Mouse (Mus musculus): ENCODE results near the gene Daxx. TPM values are rescaled to one million over a fixed set of nuclear protein-coding genes. Genes with fewer than 3 reads are reported as not detected.

Daxx gene
- polyA plus RNA-seq, 1 experiment from 2014 or later = 90.8 TPM

DNA sequence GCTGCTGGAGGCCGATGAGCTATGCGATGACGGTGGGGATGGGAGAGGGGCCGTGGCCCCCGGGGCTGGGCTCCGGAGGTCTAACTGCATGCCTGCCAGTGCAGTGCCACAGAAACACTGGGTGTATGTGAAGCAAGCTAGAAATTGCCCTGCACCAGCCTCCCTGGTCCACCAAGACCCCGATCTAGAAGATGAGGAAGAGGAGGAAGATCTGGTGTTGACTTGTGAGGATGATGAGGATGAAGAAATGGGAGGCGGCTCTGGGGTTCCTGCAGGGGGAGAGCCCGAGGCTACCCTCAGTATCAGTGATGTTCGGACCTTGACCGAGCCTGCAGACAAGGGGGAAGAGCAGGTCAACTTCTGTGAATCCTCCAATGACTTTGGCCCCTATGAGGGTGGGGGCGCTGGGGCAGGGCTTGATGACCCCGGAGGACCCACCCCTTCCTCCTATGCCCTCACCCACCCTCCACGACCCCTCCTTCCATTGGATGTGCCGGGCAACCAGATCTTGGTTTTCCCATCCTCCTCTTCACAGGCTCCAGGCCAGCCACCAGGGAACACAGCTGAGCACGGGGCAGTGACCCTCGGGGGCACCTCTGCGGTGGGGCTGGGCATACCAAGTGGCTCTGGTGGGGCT, 8.6 kb downstream of the Daxx start:
- H3K4me3 ChIP-seq = peak overlapping the region; percentile 76
- peaks cover 72% of the 10 kb centered on the region for H3K4me1 ChIP-seq

DNA sequence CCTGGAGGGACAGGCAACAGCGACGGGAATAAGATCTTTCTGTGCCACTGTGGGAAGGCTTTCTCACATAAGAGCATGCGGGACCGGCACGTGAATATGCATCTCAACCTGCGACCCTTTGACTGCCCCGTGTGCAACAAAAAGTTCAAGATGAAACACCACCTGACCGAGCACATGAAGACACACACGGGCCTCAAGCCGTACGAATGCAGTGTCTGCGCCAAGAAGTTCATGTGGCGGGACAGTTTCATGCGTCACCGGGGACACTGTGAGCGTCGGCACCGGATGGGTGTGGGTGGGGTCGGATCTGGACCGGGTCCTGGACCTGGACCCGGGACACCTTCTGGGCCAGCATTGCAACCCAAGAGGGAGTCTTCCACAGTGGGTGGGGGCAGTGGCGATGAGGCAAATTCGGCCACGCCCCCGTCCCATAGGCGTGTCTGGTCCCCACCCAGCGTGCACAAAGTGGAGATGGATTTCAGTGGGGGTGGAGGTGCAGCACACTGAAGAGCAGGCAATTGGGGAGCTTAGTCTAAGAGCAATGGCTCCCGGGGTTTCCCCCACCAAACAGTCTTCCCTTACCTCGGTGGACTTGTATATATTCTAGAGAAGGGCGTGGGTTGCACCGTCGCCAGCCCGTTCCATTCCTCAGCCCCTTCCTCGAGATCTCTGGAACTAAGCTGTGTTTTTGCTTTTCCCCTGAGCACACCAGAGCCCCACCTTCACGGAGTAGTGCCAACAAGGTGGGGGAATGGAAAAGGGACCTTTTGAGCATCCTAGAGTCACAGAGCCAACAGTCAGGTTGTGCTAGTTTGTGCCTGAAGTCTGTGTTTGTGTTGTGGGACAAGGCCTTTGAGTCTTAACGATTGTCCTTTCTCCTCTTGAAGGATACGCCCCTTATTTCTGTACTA, 9.3 kb downstream of the Daxx start:
- Histone ChIP-seq H3K9me3 (no peaks in the 10 kb centered on the region; the same call in 1 of the 2 replicates), H3K27ac (no peak overlapping the region), H3K36me3 (replicated peaks) (peaks cover 36% of the 10 kb centered on the region), H3K4me3 (peak overlapping the region; percentile 76), H3K27me3 (ENCODE audit: poor library complexity, severe bottlenecking) (peaks cover 15% of the 10 kb centered on the region), H3K4me1 (peaks cover 71% of the 10 kb centered on the region)
- no peak for DNase-seq (ENCODE audit: extremely low spot score, low spot score)
- WGBS = 59% methylated on average over 37 of the region's 37 CpGs

More for the DNA sequence above, 8.6 kb downstream of the Daxx start:
- DNase-seq (ENCODE audit: extremely low spot score, low spot score) = no peak
- no peak overlapping the region for H3K27ac ChIP-seq
- H3K27me3 ChIP-seq (ENCODE audit: poor library complexity, severe bottlenecking) = peaks cover 15% of the 10 kb centered on the region
- peaks cover 44% of the 10 kb centered on the region for H3K36me3 ChIP-seq (replicated peaks)
- 84% methylated on average over 18 of the region's 18 CpGs for WGBS
- no peaks in the 10 kb centered on the region; the same call in 1 of the 2 replicates for H3K9me3 ChIP-seq

DNA sequence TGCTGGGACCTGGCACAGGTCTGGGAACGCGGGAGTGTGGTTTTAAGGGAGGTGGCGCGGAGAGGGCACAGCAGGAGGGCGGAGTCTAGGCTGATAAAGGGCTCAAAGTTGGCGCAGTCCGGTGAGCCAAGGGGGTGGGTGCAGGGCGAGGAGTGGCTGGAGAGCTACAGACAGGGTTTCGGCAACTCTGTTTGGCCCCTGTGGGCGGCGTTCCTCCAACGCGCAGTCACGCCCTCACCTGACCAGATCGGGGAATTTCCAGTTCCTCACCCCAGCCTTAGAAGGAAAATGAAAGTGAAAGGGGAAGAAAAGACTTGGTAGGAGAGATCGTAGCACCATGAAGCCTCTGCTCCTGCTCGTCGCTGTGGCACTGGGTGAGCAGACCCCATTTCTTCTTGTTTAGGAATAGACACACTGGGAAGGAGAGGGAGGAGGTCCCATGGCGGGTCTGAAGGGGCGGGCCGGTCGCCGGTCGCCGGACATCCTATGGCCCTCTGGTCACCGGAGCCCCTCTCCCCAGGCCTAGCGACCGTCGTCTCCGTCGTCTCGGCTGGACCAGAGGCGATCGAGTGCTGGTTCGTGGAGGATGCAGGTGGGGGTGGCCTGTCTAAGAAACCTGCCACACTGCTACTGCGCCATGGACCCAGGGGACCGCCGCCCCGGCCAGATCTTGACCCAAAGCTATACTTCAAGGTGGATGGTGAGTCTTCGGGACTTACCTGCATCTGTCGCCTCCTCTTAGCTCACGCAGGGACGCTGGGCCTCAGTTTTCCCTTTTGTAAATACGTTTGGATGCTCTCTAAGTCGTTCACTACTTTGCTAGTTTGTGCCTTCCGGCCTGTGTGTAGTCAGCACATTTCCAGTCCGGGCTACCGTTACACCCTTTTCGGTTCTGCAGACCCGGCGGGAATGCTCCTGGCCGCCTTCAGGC, 10.4 kb downstream of the Daxx start:
- peak; percentile 44 for DNase-seq (ENCODE audit: extremely low spot score, low spot score)
- under 1% methylated on average over 52 of the region's 52 CpGs for WGBS
- H3K27me3 ChIP-seq (ENCODE audit: poor library complexity, severe bottlenecking) = peaks cover 15% of the 10 kb centered on the region
- H3K4me3 ChIP-seq = peak overlapping the region; percentile 76
- H3K36me3 ChIP-seq (replicated peaks) = peaks cover 25% of the 10 kb centered on the region
- peaks cover 62% of the 10 kb centered on the region for H3K4me1 ChIP-seq
- H3K9me3 ChIP-seq = no peaks in the 10 kb centered on the region; the same call in 1 of the 2 replicates
- H3K27ac ChIP-seq = peak overlapping the region; percentile 83

DNA sequence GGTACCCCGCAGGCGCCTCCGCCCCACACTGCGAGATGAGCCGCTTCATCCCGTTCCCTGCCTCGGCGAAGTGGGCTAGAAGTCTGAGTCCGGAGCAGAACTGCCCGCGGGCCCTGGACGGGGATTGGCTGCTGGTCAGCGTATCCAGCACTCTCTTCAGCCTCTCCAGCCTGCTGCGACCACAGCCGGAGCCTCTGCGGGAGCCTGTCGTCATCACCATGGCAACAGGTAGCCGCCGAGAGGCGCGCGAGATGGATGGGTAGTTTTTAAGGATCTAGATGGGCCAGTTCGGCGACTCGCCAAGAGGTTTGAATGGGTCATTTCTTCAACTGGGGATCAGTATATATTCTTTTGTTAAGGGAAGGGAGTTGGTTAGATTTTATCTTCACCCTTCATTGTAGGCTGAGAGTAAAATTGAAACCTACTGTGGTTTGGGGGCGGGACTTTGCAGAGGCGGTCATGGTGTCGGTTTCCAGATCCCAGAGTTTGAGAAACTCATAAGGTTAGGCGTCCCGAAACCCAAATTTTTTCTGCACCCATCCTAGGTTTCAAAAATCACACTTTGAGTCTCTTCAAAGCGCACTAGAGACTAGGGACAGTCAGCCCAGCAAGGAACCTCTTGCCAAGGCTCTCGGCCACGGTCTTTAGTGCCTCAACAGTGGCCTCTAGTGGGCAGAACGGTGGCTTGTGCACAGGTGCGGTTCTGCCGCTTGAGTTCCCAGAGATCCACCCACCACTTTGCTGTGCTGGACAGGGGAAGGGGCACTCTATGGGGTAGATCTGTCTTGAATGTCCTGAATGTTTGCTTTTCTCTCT, 11.3 kb downstream of the Daxx start:
- WGBS = under 1% methylated on average over 36 of the region's 36 CpGs
- Histone ChIP-seq H3K27ac (peak overlapping the region; percentile 83), H3K4me1 (peaks cover 55% of the 10 kb centered on the region)

DNA sequence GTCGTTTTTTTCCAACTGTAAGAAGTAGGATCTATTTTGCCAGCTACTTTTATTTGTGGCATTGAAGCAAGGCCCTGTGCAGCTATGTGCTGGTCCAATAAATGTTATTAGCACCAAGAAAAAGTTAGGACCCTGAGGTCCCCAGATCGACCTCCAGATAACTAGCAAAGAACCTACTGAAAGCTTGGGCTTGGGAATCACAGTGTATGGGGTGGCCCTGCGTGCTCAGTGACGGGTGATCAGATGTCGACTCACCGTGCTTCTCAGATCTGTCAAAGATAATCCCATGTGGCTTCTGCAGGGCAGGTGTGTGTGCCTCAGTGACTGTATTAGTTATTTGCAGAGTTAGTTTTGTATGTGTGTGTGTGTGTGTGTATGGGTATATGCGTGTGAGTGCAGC, 12.1 kb downstream of the Daxx start:
- Histone ChIP-seq H3K4me1 (peaks cover 52% of the 10 kb centered on the region), H3K27ac (no peak overlapping the region), H3K36me3 (replicated peaks) (peaks cover 35% of the 10 kb centered on the region), H3K4me3 (peak overlapping the region; percentile 76; the same call in 1 of the 2 replicates), H3K9me3 (no peaks in the 10 kb centered on the region; the same call in 1 of the 2 replicates), H3K27me3 (ENCODE audit: poor library complexity, severe bottlenecking) (peaks cover 15% of the 10 kb centered on the region)
- 89% methylated on average over 7 of the region's 7 CpGs for WGBS
- no peak for DNase-seq (ENCODE audit: extremely low spot score, low spot score)

More for the DNA sequence above, 11.3 kb downstream of the Daxx start:
- peaks cover 26% of the 10 kb centered on the region for H3K36me3 ChIP-seq (replicated peaks)
- DNase-seq (ENCODE audit: extremely low spot score, low spot score) = peak; percentile 85
- no peaks in the 10 kb centered on the region; the same call in 1 of the 2 replicates for H3K9me3 ChIP-seq
- peaks cover 15% of the 10 kb centered on the region for H3K27me3 ChIP-seq (ENCODE audit: poor library complexity, severe bottlenecking)
- peak overlapping the region; percentile 76 for H3K4me3 ChIP-seq

DNA sequence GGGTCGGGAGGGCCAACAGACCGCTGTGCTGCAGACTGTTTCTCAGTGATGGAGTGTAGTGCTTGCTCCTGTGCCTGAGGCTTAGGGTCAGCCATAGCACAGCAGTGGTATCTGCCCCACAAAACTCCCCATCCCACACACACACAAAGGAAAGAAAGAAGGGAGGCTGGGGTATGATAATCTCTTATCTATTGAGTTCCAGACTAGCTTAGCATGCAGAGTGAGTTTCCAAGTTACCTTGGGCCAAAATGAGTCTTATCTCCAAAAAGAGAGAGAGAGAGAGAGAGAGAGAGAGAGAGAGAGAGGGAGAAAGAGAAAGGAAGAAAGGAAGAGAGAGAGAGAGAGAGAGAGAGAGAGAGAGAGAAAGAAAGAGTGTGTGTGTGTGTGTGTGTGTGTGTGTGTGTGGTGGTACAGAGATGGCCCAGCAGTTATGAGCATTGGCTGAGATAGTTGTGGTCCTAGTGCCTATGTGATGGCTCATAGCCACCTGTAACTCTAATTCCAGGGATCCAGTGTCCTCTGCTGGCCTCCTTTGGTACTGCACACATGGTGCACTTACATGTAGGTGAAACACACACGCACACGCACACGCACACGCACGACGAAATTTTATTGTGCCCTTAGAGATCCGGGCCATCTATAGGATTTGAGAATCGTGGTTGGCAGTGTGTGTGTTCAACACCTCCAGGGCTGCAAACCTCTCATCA, 15.5 kb downstream of the Daxx start:
- H3K4me1 ChIP-seq = peaks cover 37% of the 10 kb centered on the region
- H3K4me3 ChIP-seq = peak overlapping the region; percentile 0; the same call in 1 of the 2 replicates
- no peaks in the 10 kb centered on the region for H3K9me3 ChIP-seq
- no peak for DNase-seq (ENCODE audit: extremely low spot score, low spot score)
- no peak overlapping the region for H3K27ac ChIP-seq
- 85% methylated on average over 10 of the region's 10 CpGs for WGBS
- H3K36me3 ChIP-seq (replicated peaks) = peaks cover 28% of the 10 kb centered on the region
- no peaks in the 10 kb centered on the region for H3K27me3 ChIP-seq (ENCODE audit: poor library complexity, severe bottlenecking)

DNA sequence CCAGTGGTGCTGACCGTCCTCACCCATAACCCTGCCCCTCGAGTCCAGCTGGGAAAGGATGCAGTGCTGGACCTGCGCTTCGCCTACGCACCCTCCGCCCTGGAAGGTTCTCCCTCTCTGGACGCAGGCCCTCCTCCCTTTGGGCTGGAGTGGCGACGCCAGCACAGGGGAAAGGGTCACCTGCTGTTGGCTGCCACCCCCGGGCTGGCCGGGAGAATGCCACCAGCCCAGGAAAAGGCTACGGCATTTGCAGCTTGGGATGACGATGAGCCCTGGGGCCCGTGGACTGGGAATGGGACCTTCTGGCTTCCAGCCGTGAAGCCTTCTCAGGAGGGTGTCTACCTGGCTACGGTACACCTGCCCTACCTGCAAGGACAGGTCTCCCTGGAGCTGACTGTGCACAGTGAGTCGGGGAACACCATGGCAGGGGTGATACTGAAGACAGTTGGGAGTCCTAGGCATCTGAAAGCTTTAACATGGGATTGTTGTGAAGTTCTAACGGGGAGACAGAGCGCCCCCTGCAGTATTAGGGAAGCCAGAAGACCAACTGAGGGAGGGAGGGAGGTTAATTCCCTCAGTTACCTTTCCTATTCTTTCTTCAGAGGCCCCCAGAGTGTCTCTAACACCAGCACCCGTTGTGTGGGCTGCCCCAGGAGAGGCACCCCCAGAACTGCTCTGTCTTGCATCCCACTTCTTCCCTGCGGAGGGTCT, 16.3 kb downstream of the Daxx start:
- 82% methylated on average over 21 of the region's 21 CpGs for WGBS
- H3K27me3 ChIP-seq (ENCODE audit: poor library complexity, severe bottlenecking) = no peaks in the 10 kb centered on the region
- H3K36me3 ChIP-seq (replicated peaks) = peaks cover 28% of the 10 kb centered on the region
- H3K4me3 ChIP-seq = peak overlapping the region; percentile 14; the same call in 1 of the 2 replicates
- H3K4me1 ChIP-seq = peaks cover 35% of the 10 kb centered on the region
- H3K9me3 ChIP-seq = no peaks in the 10 kb centered on the region
- H3K27ac ChIP-seq = no peak overlapping the region
- no peak for DNase-seq (ENCODE audit: extremely low spot score, low spot score)

DNA sequence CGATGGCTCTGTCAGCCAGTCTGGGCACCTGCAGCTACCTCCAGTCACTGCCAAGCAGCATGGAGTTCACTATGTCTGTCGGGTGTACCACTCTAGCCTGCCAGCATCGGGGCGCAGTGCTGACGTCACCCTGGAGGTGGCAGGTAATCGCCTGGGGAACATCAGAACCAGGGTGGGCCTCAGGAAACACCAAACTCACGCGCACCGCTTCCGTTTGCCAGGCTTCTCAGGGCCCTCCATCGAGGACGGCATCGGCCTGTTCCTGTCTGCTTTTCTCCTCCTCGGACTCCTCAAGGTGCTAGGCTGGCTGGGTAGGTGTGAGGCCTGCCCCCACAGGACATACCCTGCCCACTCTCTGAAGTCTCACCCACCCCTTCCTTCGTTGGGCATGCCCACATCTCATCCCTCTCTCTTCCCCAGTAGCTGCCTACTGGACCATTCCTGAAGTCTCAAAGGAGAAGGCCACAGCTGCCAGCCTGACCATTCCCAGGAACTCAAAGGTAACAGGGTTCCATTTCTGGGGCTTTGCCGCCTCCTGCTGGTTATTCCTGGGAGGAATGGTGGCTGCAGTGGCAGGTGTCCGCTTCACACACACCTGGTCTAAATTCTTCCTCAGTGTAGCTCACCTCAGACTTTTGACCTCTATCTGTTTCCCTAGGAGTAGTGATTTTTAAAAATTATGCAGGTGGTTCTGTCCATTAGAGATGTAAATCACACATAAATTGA, 17.2 kb downstream of the Daxx start:
- Histone ChIP-seq H3K9me3 (no peaks in the 10 kb centered on the region), H3K27ac (no peak overlapping the region), H3K36me3 (replicated peaks) (peaks cover 28% of the 10 kb centered on the region), H3K27me3 (ENCODE audit: poor library complexity, severe bottlenecking) (peaks cover 3% of the 10 kb centered on the region; the same call in 1 of the 2 replicates), H3K4me1 (peaks cover 37% of the 10 kb centered on the region), H3K4me3 (peak overlapping the region; percentile 14; the same call in 1 of the 2 replicates)
- no peak for DNase-seq (ENCODE audit: extremely low spot score, low spot score)
- 73% methylated on average over 17 of the region's 17 CpGs for WGBS

DNA sequence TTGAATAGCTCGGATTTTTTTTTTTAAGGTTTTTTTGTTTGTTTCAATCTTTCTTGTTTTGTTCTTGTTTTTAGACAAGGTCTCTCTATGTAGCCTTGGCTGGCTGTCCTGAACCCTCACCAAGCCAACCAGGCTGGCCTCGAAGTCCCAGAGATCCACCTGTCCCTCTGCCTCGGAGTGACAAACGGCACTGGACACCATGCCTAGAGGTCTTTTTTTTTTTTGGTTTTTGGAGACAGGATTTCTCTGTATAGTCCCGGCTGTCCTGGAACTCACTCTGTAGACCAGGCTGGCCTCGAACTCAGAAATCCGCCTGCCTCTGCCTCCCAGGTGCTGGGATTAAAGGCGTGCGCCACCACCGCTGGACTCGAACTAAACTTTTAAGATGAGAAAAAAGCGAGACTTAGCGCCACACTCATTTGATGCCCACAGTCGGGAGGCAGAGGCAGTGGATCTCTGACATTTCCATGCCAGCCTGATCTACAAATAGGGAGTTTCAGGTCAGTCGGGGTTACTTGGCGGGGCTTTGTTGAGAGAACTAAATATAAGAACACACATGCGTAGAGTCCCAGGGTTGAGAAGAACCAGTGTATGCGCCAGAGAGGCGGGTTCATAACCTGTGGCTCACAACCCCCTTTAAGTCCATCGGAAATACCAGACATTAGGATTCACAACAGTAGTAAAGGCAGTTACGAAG, 19.2 kb downstream of the Daxx start:
- WGBS = 68% methylated on average over 21 of the region's 21 CpGs
- H3K9me3 ChIP-seq = no peaks in the 10 kb centered on the region
- peaks cover 51% of the 10 kb centered on the region for H3K4me1 ChIP-seq
- peak overlapping the region; percentile 92 for H3K27ac ChIP-seq
- DNase-seq (ENCODE audit: extremely low spot score, low spot score) = no peak
- peak overlapping the region; percentile 98 for H3K4me3 ChIP-seq
- H3K27me3 ChIP-seq (ENCODE audit: poor library complexity, severe bottlenecking) = peaks cover 4% of the 10 kb centered on the region; the same call in 1 of the 2 replicates
- H3K36me3 ChIP-seq (replicated peaks) = peaks cover 44% of the 10 kb centered on the region
